Mouse (Mus musculus) heart, adult 8-10 months (tissue): Measurements from ENCODE around the gene Esp6. TPM values are rescaled to one million over a fixed set of nuclear protein-coding genes. Genes with fewer than 3 reads are reported as not detected.
"Not testable (repeated sequence)": the region's sequence is repeated elsewhere in the genome, so short reads cannot be mapped to it uniquely, and the experiment has no call there.

Experiments used
- DNase-seq: peaks from one replicate; pipeline ENCODE4 v3.0.0; 2022; ENCODE audit warnings: low spot score
- total RNA-seq, 4 experiments: library from RNA; stranded (reverse); gene quantifications; 2 replicates each; pipeline ENCODE4 v1.2.4; 2022

Esp6 gene
- not detected for total RNA-seq

- no peak for DNase-seq
Observed at GRCm38 (mm10) chr17:40561207-40561606, at the start of gene Esp6. Gene Esp6, plus strand, starts transcription at chr17:40561507.

GRCm38 (mm10) chr17:40519818-40520217 lies 41.5 kb upstream of the Esp6 start, which contains the start of gene Esp8:
Gene Esp8, plus strand, starts transcription at chr17:40520022.
- DNase-seq = no peak

- DNase-seq = no peak
Observed at GRCm38 (mm10) chr17:40529813-40530212, 31.5 kb upstream of the Esp6 start.

- DNase-seq = no peak
Observed at GRCm38 (mm10) chr17:40531147-40531546, 30.2 kb upstream of the Esp6 start.

GRCm38 (mm10) chr17:40547005-40547404 lies 14.3 kb upstream of the Esp6 start:
- DNase-seq = not testable (repeated sequence)

GRCm38 (mm10) chr17:40553470-40553869 lies 7.8 kb upstream of the Esp6 start:
- no peak for DNase-seq

GRCm38 (mm10) chr17:40583906-40584305 lies 22.6 kb downstream of the Esp6 start:
- DNase-seq = not testable (repeated sequence)

GRCm38 (mm10) chr17:40591297-40591696 lies 30.0 kb downstream of the Esp6 start:
- no peak for DNase-seq

- no peak for DNase-seq
Observed at GRCm38 (mm10) chr17:40598294-40598693, 37.0 kb downstream of the Esp6 start, which contains the start of gene Esp4. Gene Esp4, plus strand, starts transcription at chr17:40598594.

Other genes starting within 250 kb of the Esp6 start
- gene Crisp1, start 242.3 kb upstream of the Esp6 start, total RNA-seq = not detected
- gene Esp8, start 41.5 kb upstream of the Esp6 start, total RNA-seq = not detected
- not detected for gene Esp4, start 37.1 kb downstream of the Esp6 start, total RNA-seq
- not detected for gene Esp3, start 70.6 kb downstream of the Esp6 start, total RNA-seq
- gene Esp1, start 165.6 kb downstream of the Esp6 start, total RNA-seq = not detected
- gene Crisp2, start 245.5 kb downstream of the Esp6 start, total RNA-seq = not detected
- under 1 TPM in 1 of 4 experiments, not detected in 3; 0.23 TPM for gene Rhag, start 249.6 kb downstream of the Esp6 start, total RNA-seq